Comparison of ENCODE assay signal across 13 mouse cellular contexts in genomic region chr4:26736381-26736780, GRCm38 (mm10).
"Had no signal": no experiment of that assay in that cellular context is flagged by ENCODE, and none has a peak within 500 bp of the region (broad histone marks: within the 10 kb centered on the region; RNA-seq: fewer than 3 reads in every experiment).

No protein-coding gene starts in this region.

- H3K27ac ChIP-seq: kidney, postnatal 0 days; liver, embryonic 13.5 days; midbrain, embryonic 12.5 days; midbrain, embryonic 15.5 days; neural tube, embryonic 13.5 days had no signal

- ATAC-seq: midbrain, embryonic 15.5 days had no signal

- H3K4me1 ChIP-seq: liver, embryonic 13.5 days; midbrain, embryonic 12.5 days; midbrain, embryonic 15.5 days; neural tube, embryonic 13.5 days had no signal

- DNase-seq: kidney, adult 18-20 months; kidney, postnatal 25 days; liver, embryonic 13.5 days; lung, adult 2 months; lung, postnatal 14 days; lung, postnatal 4 days; thymus, adult 18-20 months; thymus, postnatal 36 days had no signal

- H3K4me3 ChIP-seq: liver, embryonic 13.5 days; midbrain, embryonic 12.5 days; midbrain, embryonic 15.5 days; myocyte; neural tube, embryonic 13.5 days had no signal

- H3K9ac ChIP-seq: liver, embryonic 13.5 days; midbrain, embryonic 12.5 days; midbrain, embryonic 15.5 days; neural tube, embryonic 13.5 days had no signal

- H3K9me3 ChIP-seq: liver, embryonic 13.5 days; midbrain, embryonic 12.5 days; midbrain, embryonic 15.5 days; neural tube, embryonic 13.5 days had no signal

- H3K36me3 ChIP-seq: liver, embryonic 13.5 days; midbrain, embryonic 12.5 days; midbrain, embryonic 15.5 days; neural tube, embryonic 13.5 days had no signal

- H3K27me3 ChIP-seq: liver, embryonic 13.5 days; midbrain, embryonic 12.5 days; midbrain, embryonic 15.5 days; neural tube, embryonic 13.5 days had no signal
